Mouse (Mus musculus): ENCODE measurements around the gene Corin.

Corin gene

GRCm38 (mm10) chr5:72329453-72329852 is 174.8 kb downstream of the Corin start:
- no peak for DNase-seq (ENCODE audit: low spot score in 2 of 2)

- no peak for DNase-seq (ENCODE audit: low spot score in 2 of 2)
Observed at GRCm38 (mm10) chr5:72315282-72315681, 189.0 kb downstream of the Corin start.

- no peak for DNase-seq (ENCODE audit: low spot score in 2 of 2)
Observed at GRCm38 (mm10) chr5:72298418-72299104, 205.7 kb downstream of the Corin start.

- DNase-seq (ENCODE audit: low spot score in 2 of 2): no peak
Observed at GRCm38 (mm10) chr5:72285077-72285476, 219.2 kb downstream of the Corin start.

GRCm38 (mm10) chr5:72282907-72283306 is 221.4 kb downstream of the Corin start:
- DNase-seq (ENCODE audit: low spot score in 2 of 2): no peak

GRCm38 (mm10) chr5:72269652-72270051 is 234.6 kb downstream of the Corin start:
- peak in 1 of 2 experiments; percentile 4 for DNase-seq (ENCODE audit: low spot score in 2 of 2)

- DNase-seq (ENCODE audit: low spot score in 2 of 2): no peak
Observed at GRCm38 (mm10) chr5:72269204-72269603, 235.1 kb downstream of the Corin start.

GRCm38 (mm10) chr5:72266955-72267535 is 237.2 kb downstream of the Corin start:
- DNase-seq (ENCODE audit: low spot score in 2 of 2): no peak

GRCm38 (mm10) chr5:72264195-72264751 is 240.0 kb downstream of the Corin start:
- no peak for DNase-seq (ENCODE audit: low spot score in 2 of 2)

- DNase-seq (ENCODE audit: low spot score in 2 of 2): no peak
Observed at GRCm38 (mm10) chr5:72261802-72262324, 242.4 kb downstream of the Corin start.

- DNase-seq (ENCODE audit: low spot score in 2 of 2): no peak
Observed at GRCm38 (mm10) chr5:72259298-72259621, 245.0 kb downstream of the Corin start.

GRCm38 (mm10) chr5:72258409-72259297 is 245.6 kb downstream of the Corin start:
- no peak for DNase-seq (ENCODE audit: low spot score in 2 of 2)

GRCm38 (mm10) chr5:72257084-72257483 is 247.2 kb downstream of the Corin start:
- no peak for DNase-seq (ENCODE audit: low spot score in 2 of 2)

GRCm38 (mm10) chr5:72254958-72255357 is 249.3 kb downstream of the Corin start:
- DNase-seq (ENCODE audit: low spot score in 2 of 2): no peak

GRCm38 (mm10) chr5:72250180-72250579 is 254.1 kb downstream of the Corin start:
- DNase-seq (ENCODE audit: low spot score in 2 of 2): no peak
